Mouse (Mus musculus): ENCODE data around the gene 1700008O03Rik. TPM values are rescaled to one million over a fixed set of nuclear protein-coding genes. Genes with fewer than 3 reads are reported as not detected.

1700008O03Rik gene
- total RNA-seq (2021) = not detected
- long read RNA-seq, experiment 1 = 0 reads
- long read RNA-seq, experiment 2 = 0 reads

DNA sequence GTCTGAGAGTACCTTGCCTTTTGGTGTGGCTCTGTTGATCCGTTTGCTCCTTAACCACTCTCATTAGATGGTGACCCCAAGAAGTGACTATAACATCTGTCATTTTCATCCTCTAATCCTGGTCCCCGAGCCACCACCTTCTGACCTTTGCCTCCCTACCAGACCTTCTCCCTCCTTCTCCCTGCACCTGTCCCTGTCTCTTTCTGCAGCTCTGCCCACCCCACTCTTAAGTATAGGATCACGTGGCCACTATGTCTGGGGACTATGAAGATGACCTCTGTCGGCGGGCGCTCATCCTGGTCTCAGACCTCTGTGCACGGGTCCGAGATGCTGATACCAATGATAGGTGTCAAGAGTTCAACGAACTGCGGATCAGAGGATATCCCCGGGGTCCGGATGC is at the start of gene 1700008O03Rik:
1700008O03Rik (minus strand) TSS at position 101 of the 400 bp plus-strand sequence.
- intact Hi-C loops (cut with DNase I; ENCODE audit: low total_unique reads) = no loop called here
- no peak for DNase-seq

- intact Hi-C loops (cut with DNase I; ENCODE audit: low total_unique reads) = no loop called here
- DNase-seq = no peak
These were observed 48.5 kb upstream of the 1700008O03Rik start for GRCm38 (mm10) chr7:44434089-44434488.

DNA sequence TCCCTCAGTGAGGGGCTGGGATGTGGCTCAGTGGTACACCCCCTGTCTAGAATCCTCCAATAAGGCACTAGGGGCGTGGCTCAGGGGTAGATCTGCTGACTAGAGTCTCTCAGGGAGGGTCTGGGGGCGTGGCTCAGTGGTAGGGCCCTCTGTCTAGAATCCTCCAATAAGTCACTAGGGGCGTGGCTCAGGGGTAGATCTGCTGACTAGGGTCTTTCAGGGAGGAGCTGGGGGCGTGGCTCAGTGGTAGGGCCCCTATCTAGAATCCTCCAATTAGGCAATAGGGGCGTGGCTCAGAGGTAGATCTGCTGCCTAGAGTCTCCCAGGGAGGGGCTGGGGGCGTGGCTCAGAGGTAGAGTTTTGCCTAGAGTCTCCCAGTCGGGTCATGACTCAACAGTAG is 47.8 kb upstream of the 1700008O03Rik start:
- intact Hi-C loops (cut with DNase I; ENCODE audit: low total_unique reads) = no loop called here

DNA sequence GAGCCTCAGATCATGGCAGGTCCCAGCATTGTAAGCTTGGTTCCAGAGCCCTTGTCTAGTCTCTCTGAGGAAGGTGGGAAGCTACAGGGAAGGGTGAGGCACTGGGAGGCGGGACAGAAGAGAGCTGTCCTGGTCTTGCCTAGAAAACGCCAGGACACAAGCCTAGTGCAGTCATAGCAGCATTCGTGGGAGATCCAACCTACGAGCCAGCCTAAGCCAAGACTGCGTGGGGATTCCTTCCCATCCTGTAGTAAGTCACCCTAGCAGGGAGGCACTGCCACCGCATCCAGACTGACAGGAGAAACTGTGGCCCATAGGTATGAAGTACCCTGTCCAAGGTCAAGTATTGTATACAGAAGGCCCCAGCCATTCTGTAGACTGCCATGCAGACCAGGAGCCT is 46.9 kb upstream of the 1700008O03Rik start:
- intact Hi-C loops (cut with DNase I; ENCODE audit: low total_unique reads) = no loop called here
- DNase-seq = no peak

More for the DNA sequence above, 47.8 kb upstream of the 1700008O03Rik start:
- no peak for DNase-seq

GRCm38 (mm10) chr7:44429534-44430488 is 44.2 kb upstream of the 1700008O03Rik start:
- intact Hi-C loops (cut with DNase I; ENCODE audit: low total_unique reads) = no loop called here
- DNase-seq = no peak

DNA sequence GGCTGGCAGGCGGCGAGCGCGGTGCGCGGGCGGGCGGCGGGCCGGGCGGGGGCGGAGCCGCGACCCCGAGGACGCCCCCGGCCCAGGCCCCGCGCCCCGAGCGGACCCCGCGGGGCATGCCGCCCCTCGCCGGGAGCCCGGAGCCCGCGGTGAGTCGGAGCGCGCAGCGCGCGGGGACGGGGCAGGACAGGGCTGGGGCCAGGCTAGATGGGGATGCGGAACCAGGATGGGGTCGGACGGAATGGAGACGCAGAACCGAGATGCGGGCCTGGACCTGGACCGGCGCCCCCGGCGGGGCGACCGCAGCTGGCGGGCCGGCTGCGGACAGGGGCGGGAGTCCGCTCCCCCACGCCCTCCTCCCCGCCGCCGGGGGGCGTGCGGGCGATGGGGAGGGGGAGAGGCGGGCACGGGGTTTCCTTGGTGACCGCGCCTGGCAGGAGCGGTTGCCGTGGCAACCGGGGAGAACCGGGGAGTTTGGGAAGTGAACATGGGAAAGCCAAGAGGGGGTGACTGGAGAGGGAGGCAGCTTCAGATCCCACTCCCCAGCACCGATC is 43.4 kb upstream of the 1700008O03Rik start, which contains the start of gene Lrrc4b:
Lrrc4b (plus strand) TSS at position 51 of the 554 bp plus-strand sequence.
- DNase-seq = no peak
- intact Hi-C loops (cut with DNase I; ENCODE audit: low total_unique reads) = no loop called here

- intact Hi-C loops (cut with DNase I; ENCODE audit: low total_unique reads) = no loop called here
- no peak for DNase-seq
These were observed 42.7 kb upstream of the 1700008O03Rik start for GRCm38 (mm10) chr7:44428171-44428950.

DNA sequence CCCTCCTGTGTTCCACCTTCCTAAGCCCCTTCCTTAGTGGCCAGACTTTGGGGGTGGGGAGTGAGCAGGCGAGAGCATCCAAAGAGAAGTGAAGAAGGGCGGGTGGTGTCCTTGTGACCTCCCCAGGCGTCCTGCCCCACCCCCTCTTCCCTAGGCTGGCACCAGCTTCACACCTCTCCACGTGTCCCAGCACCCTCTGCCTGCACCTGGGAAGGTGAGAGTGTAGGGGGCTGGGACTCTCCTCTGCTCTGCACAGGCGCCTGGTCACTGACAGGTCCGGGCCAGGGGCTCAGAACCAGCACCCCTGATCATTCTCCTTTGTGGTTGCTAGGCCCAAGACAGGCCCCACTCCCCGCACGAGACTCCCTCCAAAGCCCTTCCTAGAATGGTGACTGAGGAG is 42.0 kb upstream of the 1700008O03Rik start:
- intact Hi-C loops (cut with DNase I; ENCODE audit: low total_unique reads) = no loop called here
- no peak for DNase-seq

- DNase-seq = no peak
These were observed 27.7 kb upstream of the 1700008O03Rik start for GRCm38 (mm10) chr7:44413307-44413706.

GRCm38 (mm10) chr7:44411144-44411543 is 25.5 kb upstream of the 1700008O03Rik start:
- no peak for DNase-seq
- intact Hi-C loops (cut with DNase I; ENCODE audit: low total_unique reads) = no loop called here

More at GRCm38 (mm10) chr7:44413307-44413706, 27.7 kb upstream of the 1700008O03Rik start:
- intact Hi-C loops (cut with DNase I; ENCODE audit: low total_unique reads) = no loop called here

DNA sequence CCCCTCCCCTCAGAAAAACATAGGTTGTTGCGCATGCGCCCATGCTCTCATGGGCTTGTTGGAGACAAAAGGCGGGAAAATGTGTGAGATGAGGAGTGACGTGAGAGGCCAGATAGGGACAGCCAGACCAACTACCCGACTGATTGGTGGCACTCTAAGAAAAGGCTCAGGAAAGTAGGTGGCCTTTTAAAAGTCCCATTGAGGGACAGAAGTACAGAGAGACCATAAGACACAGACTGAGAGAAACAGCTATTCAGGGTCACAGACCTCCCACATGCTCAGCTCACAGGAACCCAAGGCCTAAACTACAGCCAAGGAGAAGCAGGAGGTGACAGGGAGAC is 20.4 kb upstream of the 1700008O03Rik start:
- intact Hi-C loops (cut with DNase I; ENCODE audit: low total_unique reads) = no loop called here
- DNase-seq = no peak

DNA sequence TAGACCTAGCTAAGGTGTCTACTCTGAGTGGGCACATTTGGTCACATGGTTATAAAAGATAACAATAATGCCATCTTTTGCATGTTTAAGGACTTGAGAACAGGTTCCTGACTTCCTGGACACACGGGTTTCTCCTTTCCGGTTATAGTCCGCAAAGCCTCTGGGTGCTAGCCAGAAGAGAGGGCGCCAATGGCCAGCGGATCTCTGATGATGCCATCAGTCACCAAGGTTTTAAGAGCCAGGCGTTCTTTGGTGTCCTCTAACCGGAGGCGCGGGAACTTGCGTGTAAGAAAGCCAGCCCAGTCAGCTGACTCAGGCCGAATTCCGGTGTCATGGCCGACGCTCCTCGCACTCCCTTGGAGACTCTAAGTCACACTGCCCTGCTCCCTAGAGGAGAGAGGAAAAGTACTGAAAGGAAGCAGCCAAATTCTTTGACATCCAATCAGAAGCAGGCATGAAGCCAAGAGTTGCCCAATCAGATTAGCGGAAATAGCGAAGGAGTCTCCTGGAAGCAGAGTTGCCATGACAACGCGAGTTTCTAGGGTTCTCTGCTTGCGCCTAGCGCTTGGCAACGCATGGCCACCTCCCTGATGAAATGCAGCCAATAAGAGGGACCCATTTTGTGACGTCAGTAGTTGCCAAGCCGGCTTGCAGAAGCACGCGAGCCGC is 19.9 kb upstream of the 1700008O03Rik start:
- intact Hi-C loops (cut with DNase I; ENCODE audit: low total_unique reads) = no loop called here
- DNase-seq = peak; percentile 81

- DNase-seq = no peak
- intact Hi-C loops (cut with DNase I; ENCODE audit: low total_unique reads) = no loop called here
These were observed 16.1 kb upstream of the 1700008O03Rik start for GRCm38 (mm10) chr7:44401673-44402072.

GRCm38 (mm10) chr7:44398570-44398969 is 12.9 kb upstream of the 1700008O03Rik start:
- no peak for DNase-seq
- intact Hi-C loops (cut with DNase I; ENCODE audit: low total_unique reads) = no loop called here

DNA sequence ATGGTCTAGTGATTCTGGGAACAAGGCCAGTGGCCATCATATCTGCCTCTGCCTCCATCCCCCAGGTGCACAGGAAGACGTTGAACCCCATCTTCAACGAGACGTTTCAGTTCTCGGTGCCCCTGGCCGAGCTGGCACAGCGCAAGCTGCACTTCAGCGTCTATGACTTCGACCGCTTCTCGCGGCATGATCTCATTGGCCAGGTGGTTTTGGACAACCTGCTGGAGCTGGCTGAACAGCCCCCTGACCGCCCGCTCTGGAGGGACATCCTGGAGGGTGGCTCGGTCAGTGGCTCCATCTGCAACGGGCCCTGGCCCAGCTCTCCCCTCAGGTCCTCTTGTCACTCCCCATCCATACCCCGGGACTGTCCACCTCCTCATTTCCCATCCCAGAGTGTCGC is 7.7 kb upstream of the 1700008O03Rik start:
- intact Hi-C loops (cut with DNase I; ENCODE audit: low total_unique reads) = no loop called here
- DNase-seq = no peak

DNA sequence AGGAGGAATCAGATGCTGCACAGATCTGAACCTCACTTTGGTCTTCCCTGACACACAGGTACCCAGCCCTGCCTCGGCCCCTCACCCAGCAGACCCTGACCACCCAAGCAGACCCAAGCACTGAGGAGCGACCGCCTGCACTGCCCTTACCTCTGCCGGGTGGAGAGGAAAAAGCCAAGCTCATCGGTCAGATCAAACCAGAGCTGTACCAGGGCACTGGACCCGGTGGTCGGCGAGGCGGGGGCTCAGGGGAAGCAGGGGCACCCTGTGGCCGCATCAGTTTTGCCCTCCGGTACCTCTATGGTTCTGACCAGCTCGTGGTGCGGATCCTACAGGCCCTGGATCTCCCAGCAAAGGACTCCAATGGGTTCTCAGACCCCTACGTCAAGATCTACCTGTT is 6.7 kb upstream of the 1700008O03Rik start:
- DNase-seq = no peak
- intact Hi-C loops (cut with DNase I; ENCODE audit: low total_unique reads) = no loop called here

- no peak for DNase-seq
- intact Hi-C loops (cut with DNase I; ENCODE audit: low total_unique reads) = no loop called here
These were observed 6.2 kb upstream of the 1700008O03Rik start for GRCm38 (mm10) chr7:44391831-44392230.

- DNase-seq = no peak
- intact Hi-C loops (cut with DNase I; ENCODE audit: low total_unique reads) = no loop called here
These were observed 932 bp downstream of the 1700008O03Rik start for GRCm38 (mm10) chr7:44384716-44385059.

DNA sequence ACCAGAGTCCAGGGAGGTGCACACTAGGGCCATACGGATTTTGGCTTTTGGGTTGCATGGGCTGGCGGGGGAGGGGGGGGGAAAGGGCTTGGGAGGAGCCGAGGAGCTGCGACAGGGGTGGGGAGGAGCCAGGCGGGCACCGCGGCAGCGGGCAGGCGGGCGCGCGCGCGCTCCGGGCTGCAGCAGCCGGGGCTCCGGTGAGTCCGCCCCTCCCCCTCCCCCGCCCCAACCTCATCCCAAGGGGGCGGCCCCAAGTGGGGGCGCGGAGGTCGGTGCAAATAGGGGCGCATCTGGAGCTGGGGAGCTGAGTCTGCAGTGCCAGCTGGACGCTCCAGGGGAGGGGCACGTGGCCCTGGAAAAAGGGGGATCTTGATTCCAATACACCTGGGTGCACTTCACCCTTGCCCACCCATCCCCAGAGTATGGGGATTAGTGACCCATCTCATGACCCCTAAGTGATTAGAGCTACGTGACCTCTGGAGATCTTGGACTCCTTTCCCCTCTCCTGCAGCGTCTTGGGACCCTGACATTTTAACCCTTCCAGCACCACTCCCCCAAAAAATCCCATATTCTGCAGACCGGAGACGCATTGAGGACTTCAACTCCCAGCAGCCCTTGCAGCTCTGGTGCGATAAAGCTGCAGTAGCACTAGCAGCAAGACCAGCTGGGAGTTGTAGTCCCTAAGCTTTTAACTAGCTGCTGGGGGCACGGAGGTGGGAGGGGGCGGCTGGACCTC is 1.5 kb downstream of the 1700008O03Rik start, which contains the start of gene Syt3:
Syt3 (plus strand) TSS at position 123 of the 736 bp plus-strand sequence.
- intact Hi-C loops (cut with DNase I; ENCODE audit: low total_unique reads) = no loop called here
- peak; percentile 53 for DNase-seq

Measured in gastrocnemius, postnatal 14 days (tissue).